Mouse (Mus musculus): ENCODE data around the gene Tifa. TPM values are rescaled to one million over a fixed set of nuclear protein-coding genes. Genes with fewer than 3 reads are reported as not detected.

The Tifa gene
- polyA plus RNA-seq, 1 experiment from 2014 or later, result 1.9 TPM

DNA sequence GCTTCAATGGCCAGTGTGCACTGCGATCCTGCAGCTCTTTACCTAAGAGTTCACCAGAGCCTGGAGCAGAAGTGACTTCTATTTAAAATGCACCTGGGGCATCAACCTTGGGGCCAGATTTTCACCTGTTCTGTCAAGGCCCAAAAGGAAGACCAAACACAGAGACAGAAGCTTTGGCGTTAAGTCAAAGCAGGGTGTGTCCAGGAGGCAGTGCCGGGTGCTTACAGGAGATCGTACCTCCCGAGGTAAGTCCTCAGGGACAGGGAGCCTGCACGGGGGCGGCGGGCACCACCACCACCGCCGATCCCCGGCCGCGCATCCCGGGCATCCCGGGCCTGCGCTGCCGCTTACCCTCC lies 47.2 kb downstream of the Tifa start:
- Histone ChIP-seq H3K36me3 (replicated peaks) (peaks cover 10% of the 10 kb centered on the region; the same call in 1 of the 2 replicates), H3K27ac (replicated peaks) (peak overlapping the region; percentile 93), H3K9me3 (no peaks in the 10 kb centered on the region), H3K4me1 (peaks cover 22% of the 10 kb centered on the region), H3K4me3 (peak overlapping the region; percentile 98), H3K27me3 (replicated peaks; ENCODE audit: low read depth, poor library complexity, severe bottlenecking) (no peaks in the 10 kb centered on the region)
- under 1% methylated on average over 17 of the region's 17 CpGs for WGBS
- DNase-seq (ENCODE audit: low spot score), result no peak

DNA sequence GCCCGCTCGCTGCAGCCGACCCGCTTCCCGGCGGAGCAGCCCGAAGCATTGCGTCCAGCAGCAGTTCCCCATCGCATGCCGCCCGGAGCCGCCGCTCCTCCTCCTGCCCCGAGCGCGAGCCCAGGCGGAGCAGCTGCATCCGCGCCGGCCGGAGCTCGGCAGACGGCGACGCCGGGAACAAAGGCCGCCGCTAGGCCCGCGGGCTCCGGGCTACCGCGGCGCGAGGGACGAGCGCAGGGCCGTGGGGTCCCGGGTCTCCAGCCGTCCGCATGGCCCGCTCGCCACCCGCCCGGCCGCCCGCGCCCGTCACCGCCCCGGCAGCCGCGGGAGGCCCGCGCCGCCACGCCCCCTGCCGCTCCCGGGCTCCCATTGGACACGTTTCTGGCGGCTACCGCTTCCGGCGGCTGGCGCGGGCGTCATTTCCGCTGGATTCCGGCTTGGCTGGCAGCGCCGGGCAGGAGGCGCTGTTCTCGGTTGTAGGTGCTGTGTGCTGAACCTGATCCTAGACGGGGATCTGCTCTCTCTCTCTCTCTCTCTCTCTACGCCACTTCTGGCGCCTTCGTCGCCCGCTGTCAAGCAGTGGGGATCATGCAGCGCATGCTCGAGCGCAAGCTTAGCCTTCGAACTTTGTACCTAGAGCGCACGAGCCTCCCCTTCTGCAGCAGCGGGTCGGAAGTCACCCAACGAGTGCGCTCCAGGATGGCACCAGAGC lies 47.7 kb downstream of the Tifa start, which contains the start of gene Ap1ar:
Gene Ap1ar, minus strand, starts transcription at position 370 of the 712 bp plus-strand sequence.
- Histone ChIP-seq H3K9me3 (no peaks in the 10 kb centered on the region), H3K27me3 (replicated peaks; ENCODE audit: low read depth, poor library complexity, severe bottlenecking) (no peaks in the 10 kb centered on the region), H3K36me3 (replicated peaks) (peaks cover 8% of the 10 kb centered on the region; the same call in 1 of the 2 replicates), H3K4me1 (peaks cover 22% of the 10 kb centered on the region), H3K4me3 (peak within 1 kb of the TSS; percentile 98), H3K27ac (replicated peaks) (peak within 1 kb of the TSS; percentile 93)
- DNase-seq (ENCODE audit: low spot score), result peak; percentile 97
- under 1% methylated on average over 89 of the region's 89 CpGs for WGBS

GRCm38 (mm10) chr3:127837972-127838644 lies 48.5 kb downstream of the Tifa start:
- H3K27me3 ChIP-seq (replicated peaks; ENCODE audit: low read depth, poor library complexity, severe bottlenecking), result no peaks in the 10 kb centered on the region
- H3K4me1 ChIP-seq, result peaks cover 22% of the 10 kb centered on the region
- peak overlapping the region; percentile 98 for H3K4me3 ChIP-seq
- 35% methylated on average over 8 of the region's 8 CpGs for WGBS
- H3K27ac ChIP-seq (replicated peaks), result peak overlapping the region; percentile 93
- no peak for DNase-seq (ENCODE audit: low spot score)
- H3K36me3 ChIP-seq (replicated peaks), result peaks cover 3% of the 10 kb centered on the region; the same call in 1 of the 2 replicates
- H3K9me3 ChIP-seq, result no peaks in the 10 kb centered on the region

DNA sequence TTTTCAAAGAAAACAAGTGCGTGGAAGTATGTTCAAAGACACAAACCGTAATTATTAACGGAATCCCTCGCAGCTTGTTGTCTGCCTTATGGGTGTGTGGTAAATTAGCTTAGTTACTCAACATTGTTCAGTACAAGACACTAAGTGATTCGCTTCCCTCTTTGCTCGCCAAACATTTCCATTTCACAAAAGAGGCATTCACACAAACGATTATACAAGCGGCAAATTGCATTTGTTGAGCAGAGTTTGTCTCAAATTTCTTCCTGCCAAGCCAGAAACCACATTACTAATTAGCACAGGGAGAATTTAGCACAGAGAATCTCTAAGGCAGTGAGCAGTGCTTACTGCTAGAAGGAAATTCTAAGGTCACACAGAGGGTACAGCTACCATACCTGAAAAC lies 52.3 kb downstream of the Tifa start:
- no peak for DNase-seq (ENCODE audit: low spot score)

GRCm38 (mm10) chr3:127843324-127843940 lies 53.8 kb downstream of the Tifa start:
- Histone ChIP-seq H3K4me3 (no peak overlapping the region), H3K27ac (replicated peaks) (no peak overlapping the region), H3K36me3 (replicated peaks) (no peaks in the 10 kb centered on the region), H3K27me3 (replicated peaks; ENCODE audit: low read depth, poor library complexity, severe bottlenecking) (no peaks in the 10 kb centered on the region), H3K9me3 (no peaks in the 10 kb centered on the region), H3K4me1 (no peaks in the 10 kb centered on the region)
- DNase-seq (ENCODE audit: low spot score), result no peak
- 84% methylated on average over 2 of the region's 2 CpGs for WGBS

More for the DNA sequence above, 52.3 kb downstream of the Tifa start:
- H3K9me3 ChIP-seq, result no peaks in the 10 kb centered on the region
- H3K36me3 ChIP-seq (replicated peaks), result no peaks in the 10 kb centered on the region
- 81% methylated on average over 8 of the region's 8 CpGs for WGBS
- H3K4me1 ChIP-seq, result peaks cover 6% of the 10 kb centered on the region
- no peaks in the 10 kb centered on the region for H3K27me3 ChIP-seq (replicated peaks; ENCODE audit: low read depth, poor library complexity, severe bottlenecking)
- H3K27ac ChIP-seq (replicated peaks), result no peak overlapping the region
- no peak overlapping the region for H3K4me3 ChIP-seq

- Histone ChIP-seq H3K27me3 (replicated peaks; ENCODE audit: low read depth, poor library complexity, severe bottlenecking) (no peaks in the 10 kb centered on the region), H3K4me1 (no peaks in the 10 kb centered on the region), H3K36me3 (replicated peaks) (no peaks in the 10 kb centered on the region), H3K4me3 (no peak overlapping the region), H3K27ac (replicated peaks) (no peak overlapping the region), H3K9me3 (no peaks in the 10 kb centered on the region)
- 88% methylated on average over 5 of the region's 5 CpGs for WGBS
- DNase-seq (ENCODE audit: low spot score), result no peak
Observed at GRCm38 (mm10) chr3:127843941-127844327, 54.3 kb downstream of the Tifa start.

GRCm38 (mm10) chr3:127848088-127848808 lies 58.6 kb downstream of the Tifa start:
- WGBS, result 91% methylated on average over 11 of the region's 11 CpGs
- Histone ChIP-seq H3K9me3 (no peaks in the 10 kb centered on the region), H3K27ac (replicated peaks) (no peak overlapping the region), H3K27me3 (replicated peaks; ENCODE audit: low read depth, poor library complexity, severe bottlenecking) (no peaks in the 10 kb centered on the region), H3K4me1 (no peaks in the 10 kb centered on the region), H3K4me3 (no peak overlapping the region), H3K36me3 (replicated peaks) (no peaks in the 10 kb centered on the region)
- DNase-seq (ENCODE audit: low spot score), result no peak

GRCm38 (mm10) chr3:127849922-127850321 lies 60.3 kb downstream of the Tifa start:
- H3K36me3 ChIP-seq (replicated peaks), result no peaks in the 10 kb centered on the region
- WGBS, result 86% methylated on average over 5 of the region's 5 CpGs
- no peaks in the 10 kb centered on the region for H3K9me3 ChIP-seq

GRCm38 (mm10) chr3:127850776-127851646 lies 61.4 kb downstream of the Tifa start:
- H3K36me3 ChIP-seq (replicated peaks), result no peaks in the 10 kb centered on the region
- WGBS, result 58% methylated on average over 9 of the region's 9 CpGs

More at GRCm38 (mm10) chr3:127849922-127850321, 60.3 kb downstream of the Tifa start:
- H3K27me3 ChIP-seq (replicated peaks; ENCODE audit: low read depth, poor library complexity, severe bottlenecking), result no peaks in the 10 kb centered on the region; the same call in 1 of the 2 replicates
- H3K4me3 ChIP-seq, result no peak overlapping the region
- peaks cover 9% of the 10 kb centered on the region for H3K4me1 ChIP-seq
- DNase-seq (ENCODE audit: low spot score), result no peak
- no peak overlapping the region for H3K27ac ChIP-seq (replicated peaks)

DNA sequence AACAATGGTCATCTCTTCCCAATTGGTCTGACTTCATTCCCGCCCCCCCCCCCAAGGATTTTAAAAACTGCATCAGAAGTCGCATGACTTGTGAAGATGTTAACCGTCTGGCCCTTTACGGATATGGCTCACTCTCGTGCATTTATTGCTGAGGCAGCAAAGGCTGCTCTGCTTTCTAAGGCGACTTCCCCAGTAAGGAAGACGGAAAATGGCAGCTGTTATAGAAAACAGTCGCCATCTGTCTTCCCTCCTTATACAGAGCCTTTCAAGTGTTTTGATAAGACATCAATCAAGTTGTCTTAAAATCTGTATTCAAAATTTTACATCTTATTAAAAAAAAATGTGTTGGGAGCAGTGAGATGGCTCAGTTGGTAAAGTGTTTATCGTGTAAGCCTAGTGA lies 63.1 kb downstream of the Tifa start:
- H3K27me3 ChIP-seq (replicated peaks; ENCODE audit: low read depth, poor library complexity, severe bottlenecking), result no peaks in the 10 kb centered on the region; the same call in 1 of the 2 replicates
- no peak overlapping the region for H3K27ac ChIP-seq (replicated peaks)
- no peak for DNase-seq (ENCODE audit: low spot score)
- no peaks in the 10 kb centered on the region for H3K9me3 ChIP-seq
- no peak overlapping the region for H3K4me3 ChIP-seq
- peaks cover 9% of the 10 kb centered on the region for H3K4me1 ChIP-seq
- H3K36me3 ChIP-seq (replicated peaks), result no peaks in the 10 kb centered on the region
- 84% methylated on average over 9 of the region's 9 CpGs for WGBS

More at GRCm38 (mm10) chr3:127850776-127851646, 61.4 kb downstream of the Tifa start:
- no peak for DNase-seq (ENCODE audit: low spot score)
- no peak overlapping the region for H3K4me3 ChIP-seq
- peaks cover 9% of the 10 kb centered on the region for H3K4me1 ChIP-seq
- H3K27me3 ChIP-seq (replicated peaks; ENCODE audit: low read depth, poor library complexity, severe bottlenecking), result no peaks in the 10 kb centered on the region; the same call in 1 of the 2 replicates
- no peaks in the 10 kb centered on the region for H3K9me3 ChIP-seq
- no peak overlapping the region for H3K27ac ChIP-seq (replicated peaks)

DNA sequence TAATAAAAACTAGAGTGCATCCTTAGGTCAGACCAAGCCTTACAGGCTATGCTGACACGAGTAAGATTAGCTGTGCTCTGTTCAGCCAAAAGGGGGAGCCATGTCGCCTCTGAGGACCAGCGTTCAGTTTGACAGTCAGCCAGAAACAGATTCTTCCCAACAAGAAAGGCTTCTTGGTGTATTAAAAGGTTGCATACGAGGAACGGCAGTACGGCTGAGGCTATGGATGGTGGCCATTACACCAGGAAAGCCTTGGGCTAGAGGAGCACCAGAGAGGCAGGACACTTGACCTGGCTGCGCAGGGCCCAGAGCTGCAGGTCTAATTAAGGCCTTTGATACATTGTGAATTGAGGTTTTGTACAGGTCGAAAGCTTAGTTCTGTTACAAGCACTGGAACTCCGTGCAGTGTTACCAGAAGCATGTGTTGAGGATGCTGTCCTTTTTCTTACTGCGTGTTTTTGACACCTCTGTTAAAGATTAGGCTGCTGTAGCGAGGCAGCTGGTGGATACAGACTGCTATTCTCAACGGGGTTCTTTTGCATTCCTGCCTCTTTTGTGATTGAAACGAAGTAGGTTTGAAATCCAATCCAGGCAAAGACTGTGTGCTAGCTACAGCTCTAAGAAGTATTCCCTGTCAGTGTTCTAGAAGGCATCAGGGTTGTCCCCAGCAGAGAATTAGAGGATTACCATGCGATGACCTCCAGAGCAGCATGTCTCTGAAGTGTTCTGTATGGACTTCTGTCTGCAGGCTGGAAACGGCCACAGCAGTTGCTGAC lies 64.0 kb downstream of the Tifa start:
- Histone ChIP-seq H3K9me3 (no peaks in the 10 kb centered on the region), H3K4me1 (peaks cover 9% of the 10 kb centered on the region), H3K27ac (replicated peaks) (no peak overlapping the region), H3K4me3 (no peak overlapping the region), H3K36me3 (replicated peaks) (no peaks in the 10 kb centered on the region), H3K27me3 (replicated peaks; ENCODE audit: low read depth, poor library complexity, severe bottlenecking) (no peaks in the 10 kb centered on the region; the same call in 1 of the 2 replicates)
- DNase-seq (ENCODE audit: low spot score), result peak; percentile 63
- 21% methylated on average over 15 of the region's 15 CpGs for WGBS

Measured in embryonic facial prominence, embryonic 10.5 days (tissue).